Mouse (Mus musculus): ENCODE data around the gene Ubash3a. TPM values are rescaled to one million over a fixed set of nuclear protein-coding genes. Genes with fewer than 3 reads are reported as not detected.

The Ubash3a gene
- polyA plus RNA-seq, 1 experiment = 0.85 TPM

- Histone ChIP-seq H3K27ac (ENCODE audit: control insufficient read depth, insufficient read depth, low read depth, low read length) (no peak overlapping the region), H3K36me3 (ENCODE audit: control insufficient read depth, insufficient read depth, low read length) (no peaks in the 10 kb centered on the region), H3K4me3 (ENCODE audit: control insufficient read depth, low read depth, low read length) (no peak overlapping the region; the same call in 1 of the 2 replicates), H3K27me3 (ENCODE audit: control insufficient read depth, insufficient read depth, low read length) (no peaks in the 10 kb centered on the region), H3K4me1 (ENCODE audit: control insufficient read depth, insufficient read depth, low read length) (no peaks in the 10 kb centered on the region)
- no peak for TF ChIP-seq POLR2A (IDR thresholded peaks at IDR 0.05; ENCODE audit: control insufficient read depth, low read depth, low read length)
- TF ChIP-seq CTCF (IDR thresholded peaks at IDR 0.05; ENCODE audit: control insufficient read depth, insufficient read depth, insufficient replicate concordance, low read depth, low read length) = no peak
These were observed 31.4 kb upstream of the Ubash3a start for GRCm38 (mm10) chr17:31176321-31176720.

GRCm38 (mm10) chr17:31181490-31181889 lies 26.2 kb upstream of the Ubash3a start:
- TF ChIP-seq CTCF (IDR thresholded peaks at IDR 0.05; ENCODE audit: control insufficient read depth, insufficient read depth, insufficient replicate concordance, low read depth, low read length) (no peak), POLR2A (IDR thresholded peaks at IDR 0.05; ENCODE audit: control insufficient read depth, low read depth, low read length) (no peak)
- Histone ChIP-seq H3K4me1 (ENCODE audit: control insufficient read depth, insufficient read depth, low read length) (no peaks in the 10 kb centered on the region), H3K36me3 (ENCODE audit: control insufficient read depth, insufficient read depth, low read length) (no peaks in the 10 kb centered on the region), H3K27me3 (ENCODE audit: control insufficient read depth, insufficient read depth, low read length) (no peaks in the 10 kb centered on the region), H3K27ac (ENCODE audit: control insufficient read depth, insufficient read depth, low read depth, low read length) (no peak overlapping the region), H3K4me3 (ENCODE audit: control insufficient read depth, low read depth, low read length) (no peak overlapping the region)

GRCm38 (mm10) chr17:31183180-31183974 lies 24.3 kb upstream of the Ubash3a start:
- no peaks in the 10 kb centered on the region for H3K27me3 ChIP-seq (ENCODE audit: control insufficient read depth, insufficient read depth, low read length)
- H3K4me1 ChIP-seq (ENCODE audit: control insufficient read depth, insufficient read depth, low read length) = no peaks in the 10 kb centered on the region
- H3K4me3 ChIP-seq (ENCODE audit: control insufficient read depth, low read depth, low read length) = no peak overlapping the region
- no peak overlapping the region for H3K27ac ChIP-seq (ENCODE audit: control insufficient read depth, insufficient read depth, low read depth, low read length)
- H3K36me3 ChIP-seq (ENCODE audit: control insufficient read depth, insufficient read depth, low read length) = no peaks in the 10 kb centered on the region
- TF ChIP-seq CTCF (IDR thresholded peaks at IDR 0.05; ENCODE audit: control insufficient read depth, insufficient read depth, insufficient replicate concordance, low read depth, low read length) = no peak
- TF ChIP-seq POLR2A (IDR thresholded peaks at IDR 0.05; ENCODE audit: control insufficient read depth, low read depth, low read length) = no peak

GRCm38 (mm10) chr17:31184269-31184990 lies 23.2 kb upstream of the Ubash3a start:
- no peak overlapping the region for H3K27ac ChIP-seq (ENCODE audit: control insufficient read depth, insufficient read depth, low read depth, low read length)
- no peaks in the 10 kb centered on the region for H3K36me3 ChIP-seq (ENCODE audit: control insufficient read depth, insufficient read depth, low read length)
- no peak overlapping the region for H3K4me3 ChIP-seq (ENCODE audit: control insufficient read depth, low read depth, low read length)
- H3K4me1 ChIP-seq (ENCODE audit: control insufficient read depth, insufficient read depth, low read length) = no peaks in the 10 kb centered on the region
- H3K27me3 ChIP-seq (ENCODE audit: control insufficient read depth, insufficient read depth, low read length) = no peaks in the 10 kb centered on the region
- TF ChIP-seq POLR2A (IDR thresholded peaks at IDR 0.05; ENCODE audit: control insufficient read depth, low read depth, low read length) (no peak), CTCF (IDR thresholded peaks at IDR 0.05; ENCODE audit: control insufficient read depth, insufficient read depth, insufficient replicate concordance, low read depth, low read length) (no peak)

- Histone ChIP-seq H3K27me3 (ENCODE audit: control insufficient read depth, insufficient read depth, low read length) (no peaks in the 10 kb centered on the region), H3K36me3 (ENCODE audit: control insufficient read depth, insufficient read depth, low read length) (no peaks in the 10 kb centered on the region), H3K4me3 (ENCODE audit: control insufficient read depth, low read depth, low read length) (no peak overlapping the region), H3K27ac (ENCODE audit: control insufficient read depth, insufficient read depth, low read depth, low read length) (no peak overlapping the region), H3K4me1 (ENCODE audit: control insufficient read depth, insufficient read depth, low read length) (no peaks in the 10 kb centered on the region)
- TF ChIP-seq CTCF (IDR thresholded peaks at IDR 0.05; ENCODE audit: control insufficient read depth, insufficient read depth, insufficient replicate concordance, low read depth, low read length) = peak; percentile 73; the same call in 1 of the 2 replicates
- TF ChIP-seq POLR2A (IDR thresholded peaks at IDR 0.05; ENCODE audit: control insufficient read depth, low read depth, low read length) = no peak
These were observed 20.3 kb upstream of the Ubash3a start for GRCm38 (mm10) chr17:31187370-31187769.

GRCm38 (mm10) chr17:31191825-31192224 lies 15.8 kb upstream of the Ubash3a start:
- Histone ChIP-seq H3K27ac (ENCODE audit: control insufficient read depth, insufficient read depth, low read depth, low read length) (no peak overlapping the region), H3K4me3 (ENCODE audit: control insufficient read depth, low read depth, low read length) (no peak overlapping the region), H3K36me3 (ENCODE audit: control insufficient read depth, insufficient read depth, low read length) (no peaks in the 10 kb centered on the region), H3K4me1 (ENCODE audit: control insufficient read depth, insufficient read depth, low read length) (no peaks in the 10 kb centered on the region), H3K27me3 (ENCODE audit: control insufficient read depth, insufficient read depth, low read length) (no peaks in the 10 kb centered on the region)
- no peak for TF ChIP-seq POLR2A (IDR thresholded peaks at IDR 0.05; ENCODE audit: control insufficient read depth, low read depth, low read length)
- no peak for TF ChIP-seq CTCF (IDR thresholded peaks at IDR 0.05; ENCODE audit: control insufficient read depth, insufficient read depth, insufficient replicate concordance, low read depth, low read length)

GRCm38 (mm10) chr17:31192663-31193062 lies 15.0 kb upstream of the Ubash3a start:
- no peaks in the 10 kb centered on the region for H3K4me1 ChIP-seq (ENCODE audit: control insufficient read depth, insufficient read depth, low read length)
- H3K27me3 ChIP-seq (ENCODE audit: control insufficient read depth, insufficient read depth, low read length) = no peaks in the 10 kb centered on the region
- H3K4me3 ChIP-seq (ENCODE audit: control insufficient read depth, low read depth, low read length) = no peak overlapping the region
- no peak overlapping the region for H3K27ac ChIP-seq (ENCODE audit: control insufficient read depth, insufficient read depth, low read depth, low read length)
- no peaks in the 10 kb centered on the region for H3K36me3 ChIP-seq (ENCODE audit: control insufficient read depth, insufficient read depth, low read length)
- no peak for TF ChIP-seq POLR2A (IDR thresholded peaks at IDR 0.05; ENCODE audit: control insufficient read depth, low read depth, low read length)
- TF ChIP-seq CTCF (IDR thresholded peaks at IDR 0.05; ENCODE audit: control insufficient read depth, insufficient read depth, insufficient replicate concordance, low read depth, low read length) = no peak

Data from testis, adult 2 months (tissue).